Comparison of ENCODE assay signal across 8 mouse cellular contexts in genomic region chr4:53110356-53110755, GRCm38 (mm10). TPM values are rescaled to one million over a fixed set of nuclear protein-coding genes. Genes with fewer than 3 reads are reported as not detected.
DNase-seq lines count a peak whose midpoint lies in the region; ATAC-seq lines count a peak whose summit lies in the region.

No protein-coding gene starts in this region.

- no peaks in the 10 kb centered on the region for H3K36me3 ChIP-seq in midbrain, embryonic 14.5 days (ENCODE audit: control insufficient read depth, insufficient read depth, low read length)
- no peaks in the 10 kb centered on the region for H3K36me3 ChIP-seq in midbrain, embryonic 16.5 days (ENCODE audit: control insufficient read depth, insufficient read depth, low read length)

- H3K9me3 ChIP-seq in midbrain, embryonic 14.5 days (ENCODE audit: control insufficient read depth, low read length): no peaks in the 10 kb centered on the region
- H3K9me3 ChIP-seq in midbrain, embryonic 16.5 days (replicated peaks; ENCODE audit: control insufficient read depth, low read length, poor library complexity, severe bottlenecking): no peaks in the 10 kb centered on the region

- H3K4me3 ChIP-seq in midbrain, embryonic 14.5 days (replicated peaks; ENCODE audit: low read depth, low read length): no peak overlapping the region
- H3K4me3 ChIP-seq in midbrain, embryonic 16.5 days (ENCODE audit: low read depth, low read length): no peak overlapping the region

- no peak for ATAC-seq in midbrain, embryonic 14.5 days (ENCODE audit: low FRiP score, low TSS enrichment)
- ATAC-seq in midbrain, embryonic 16.5 days: no peak
- ATAC-seq in erythroid progenitor cell, adult 5-6 weeks (replicated peaks; ENCODE audit: low FRiP score, poor library complexity, severe bottlenecking): no peak

- no peak overlapping the region for H3K9ac ChIP-seq in midbrain, embryonic 14.5 days (replicated peaks; ENCODE audit: low read length)
- no peak overlapping the region for H3K9ac ChIP-seq in midbrain, embryonic 16.5 days (ENCODE audit: low read depth, low read length)

- peaks cover 5% of the 10 kb centered on the region; the same call in 1 of the 2 replicates for H3K4me1 ChIP-seq in midbrain, embryonic 14.5 days (ENCODE audit: control insufficient read depth, insufficient read depth, low read length)
- peaks cover 6% of the 10 kb centered on the region; the same call in 1 of the 2 replicates for H3K4me1 ChIP-seq in midbrain, embryonic 16.5 days (ENCODE audit: control insufficient read depth, insufficient read depth, low read length)

- no peak overlapping the region for H3K4me2 ChIP-seq in midbrain, embryonic 14.5 days (ENCODE audit: low read length)
- H3K4me2 ChIP-seq in midbrain, embryonic 16.5 days (ENCODE audit: low read length): no peak overlapping the region

- no peak overlapping the region for H3K27ac ChIP-seq in midbrain, embryonic 14.5 days (replicated peaks; ENCODE audit: low read depth, low read length)
- no peak overlapping the region for H3K27ac ChIP-seq in midbrain, embryonic 16.5 days (ENCODE audit: low read length)

- H3K27me3 ChIP-seq in midbrain, embryonic 14.5 days (ENCODE audit: control insufficient read depth, insufficient read depth, low read length): no peaks in the 10 kb centered on the region
- no peaks in the 10 kb centered on the region for H3K27me3 ChIP-seq in midbrain, embryonic 16.5 days (ENCODE audit: control insufficient read depth, insufficient read depth, low read depth, low read length)

- WGBS in midbrain, embryonic 14.5 days: 34% methylated on average over 5 of the region's 5 CpGs
- 35% methylated on average over 5 of the region's 5 CpGs for WGBS in midbrain, embryonic 16.5 days

- DNase-seq in heart, adult 11 months: peak; percentile 81
- DNase-seq in heart, postnatal 4 days: no peak
- DNase-seq in midbrain, embryonic 14.5 days: peak; percentile 75
- peak; percentile 50 for DNase-seq in cerebellum, adult 9-10 months
- DNase-seq in retina, embryonic 14.5 days (ENCODE audit: low spot score): peak; percentile 65
- DNase-seq in adrenal gland, postnatal 4 days (ENCODE audit: low spot score in 2 of 2): no peak

RNA-seq across cellular contexts. Expression of gene Abca1, which starts 49.3 kb away (rescaled TPM):
- 10 to 100 TPM in 1 of 2 experiments, 1 to 10 TPM in 1; 9.5 to 11.6 TPM for total RNA-seq in heart, postnatal 4 days (2021)
- 9.0 and 16.9 TPM in 2 replicates for polyA plus RNA-seq in midbrain, embryonic 14.5 days (2014; fragmentation: Nextera tagmentation; extraction: Ambion mirVana)
- 9.3 and 9.9 TPM in 2 replicates for polyA plus RNA-seq in midbrain, embryonic 16.5 days (2015; fragmentation: Nextera tagmentation; extraction: Ambion mirVana)
- total RNA-seq in adrenal gland, postnatal 4 days (2021): 100 to 1,000 TPM; 117 to 127 TPM
- 1.3 and 3.2 TPM in 2 replicates for total RNA-seq in erythroid progenitor cell, adult 5-6 weeks (2015; ENCODE audit: low replicate concordance)
- 2.8 and 4.5 TPM in 2 replicates for total RNA-seq in erythroid progenitor cell, adult 5-6 weeks (2017; ENCODE audit: low replicate concordance)

Comparison
In these comparisons a context has a peak if more than half of its experiments do, and no peak if none do; other contexts are left out.
1. DNase-seq: peak in heart, adult 11 months (single experiment), midbrain, embryonic 14.5 days (single experiment), cerebellum, adult 9-10 months (single experiment) and retina, embryonic 14.5 days (single experiment); none in heart, postnatal 4 days (single experiment) and adrenal gland, postnatal 4 days (0 of 2).
2. RNA of gene Abca1, which starts 49.3 kb away (total RNA-seq): 117 to 127 TPM in adrenal gland, postnatal 4 days; 9.5 to 11.6 TPM in heart, postnatal 4 days and 1.3 to 4.5 TPM in erythroid progenitor cell, adult 5-6 weeks; every median in the first group is over 4 times any median in the second.